Mouse (Mus musculus) bone marrow, adult 2 months (tissue): Measurements from ENCODE around the gene Frem2. TPM values are rescaled to one million over a fixed set of nuclear protein-coding genes. Genes with fewer than 3 reads are reported as not detected.

Source experiments
- H3K27ac ChIP-seq: fragments of 200-500 bp; 2 replicates; pipeline ENCODE4 v1.5.1; 2012; ENCODE audit warnings: low read depth, mild to moderate bottlenecking, control low read depth, inconsistent platforms, low read length; ENCODE audit not compliant: control insufficient read depth, poor library complexity, insufficient read depth
- H3K4me1 ChIP-seq: fragments of 200-500 bp; 2 replicates; pipeline ENCODE4 v1.6.1; 2011; ENCODE audit warnings: low read length; ENCODE audit not compliant: control insufficient read depth, insufficient read depth
- H3K4me3 ChIP-seq: fragments of 200-500 bp; replicated peaks from 2 replicates; pipeline ENCODE3; 2011; ENCODE audit warnings: mild to moderate bottlenecking, low read depth, low read length, control low read depth; ENCODE audit not compliant: control insufficient read depth
- CTCF ChIP-seq: fragments of 200-500 bp; IDR thresholded peaks from 2 replicates; pipeline ENCODE4 v1.5.1; 2011; ENCODE audit warnings: low read length, control low read depth; ENCODE audit not compliant: control insufficient read depth, insufficient read depth
- POLR2A ChIP-seq: fragments of 200-500 bp; IDR thresholded peaks from 2 replicates; pipeline ENCODE4 v1.6.1; 2011; ENCODE audit warnings: low read depth, mild to moderate bottlenecking, control low read depth, low read length, borderline replicate concordance; ENCODE audit not compliant: control insufficient read depth
- WGBS: fragments of 180-500 bp; shearing (Covaris S2); methylation state at CpG from one replicate; pipeline ENCODE4 v1.1.7; 2018; 5-methylcytosine and 5-hydroxymethylcytosine counted together
- polyA plus RNA-seq: library from polyadenylated mRNA; stranded (reverse); fragments of >200 nt; gene quantifications from 2 replicates; pipeline ENCODE4 v1.2.4, GENCODE M21; 2011; ENCODE audit warnings: low replicate concordance; ENCODE audit not compliant: missing spikeins, insufficient read depth, insufficient read length

Gene Frem2
- polyA plus RNA-seq, 1 experiment: 0.22 TPM

GRCm38 (mm10) chr3:53502428-53502827, 154.7 kb downstream of the Frem2 start:
- H3K27ac ChIP-seq: no peak overlapping the region
- 39% methylated on average over 6 of the region's 6 CpGs for WGBS

GRCm38 (mm10) chr3:53498351-53498905, 158.7 kb downstream of the Frem2 start:
- H3K4me3 ChIP-seq: no peak overlapping the region
- TF ChIP-seq CTCF (no peak), POLR2A (no peak)
- 84% methylated on average over 6 of the region's 6 CpGs for WGBS

More at GRCm38 (mm10) chr3:53502428-53502827, 154.7 kb downstream of the Frem2 start:
- TF ChIP-seq CTCF (no peak), POLR2A (no peak)
- no peaks in the 10 kb centered on the region; the same call in 1 of the 2 replicates for H3K4me1 ChIP-seq
- no peak overlapping the region for H3K4me3 ChIP-seq

GRCm38 (mm10) chr3:53488353-53488752, 168.8 kb downstream of the Frem2 start, which contains the start of gene Stoml3:
Stoml3 (plus strand) TSS chr3:53488653.
- 74% methylated on average over 6 of the region's 6 CpGs for WGBS
- Histone ChIP-seq H3K4me3 (no peak within 1 kb of the TSS), H3K27ac (no peak within 1 kb of the TSS), H3K4me1 (peaks cover 1% of the 10 kb centered on the region)
- no peak for TF ChIP-seq CTCF
- no peak for TF ChIP-seq POLR2A

More at GRCm38 (mm10) chr3:53498351-53498905, 158.7 kb downstream of the Frem2 start:
- Histone ChIP-seq H3K27ac (no peak overlapping the region), H3K4me1 (no peaks in the 10 kb centered on the region; the same call in 1 of the 2 replicates)

GRCm38 (mm10) chr3:53486996-53487576, 170.1 kb downstream of the Frem2 start:
- WGBS: 43% methylated on average over 9 of the region's 9 CpGs
- Histone ChIP-seq H3K4me3 (no peak overlapping the region), H3K27ac (no peak overlapping the region), H3K4me1 (peaks cover 1% of the 10 kb centered on the region)
- TF ChIP-seq CTCF (no peak), POLR2A (no peak)

- 80% methylated on average over 10 of the region's 10 CpGs for WGBS
- no peak overlapping the region for H3K27ac ChIP-seq
- H3K4me3 ChIP-seq: no peak overlapping the region
- TF ChIP-seq POLR2A (no peak), CTCF (no peak)
- H3K4me1 ChIP-seq: peaks cover 1% of the 10 kb centered on the region
These were observed 170.6 kb downstream of the Frem2 start for GRCm38 (mm10) chr3:53486561-53486960.

GRCm38 (mm10) chr3:53483414-53484059, 173.6 kb downstream of the Frem2 start:
- H3K4me3 ChIP-seq: no peak overlapping the region
- 40% methylated on average over 8 of the region's 8 CpGs for WGBS
- H3K27ac ChIP-seq: no peak overlapping the region

GRCm38 (mm10) chr3:53478419-53479046, 178.6 kb downstream of the Frem2 start:
- WGBS: 92% methylated on average over 30 of the region's 30 CpGs
- peaks cover 1% of the 10 kb centered on the region for H3K4me1 ChIP-seq
- TF ChIP-seq CTCF (no peak), POLR2A (no peak)
- H3K27ac ChIP-seq: no peak overlapping the region
- no peak overlapping the region for H3K4me3 ChIP-seq

More at GRCm38 (mm10) chr3:53483414-53484059, 173.6 kb downstream of the Frem2 start:
- H3K4me1 ChIP-seq: peaks cover 1% of the 10 kb centered on the region
- TF ChIP-seq CTCF (no peak), POLR2A (no peak)

GRCm38 (mm10) chr3:53477468-53477867, 179.7 kb downstream of the Frem2 start:
- no peak overlapping the region for H3K4me3 ChIP-seq
- no peak for TF ChIP-seq POLR2A
- no peak for TF ChIP-seq CTCF
- no peaks in the 10 kb centered on the region; the same call in 1 of the 2 replicates for H3K4me1 ChIP-seq
- no peak overlapping the region for H3K27ac ChIP-seq
- 89% methylated on average over 17 of the region's 17 CpGs for WGBS
